In the genomic region with DNA sequence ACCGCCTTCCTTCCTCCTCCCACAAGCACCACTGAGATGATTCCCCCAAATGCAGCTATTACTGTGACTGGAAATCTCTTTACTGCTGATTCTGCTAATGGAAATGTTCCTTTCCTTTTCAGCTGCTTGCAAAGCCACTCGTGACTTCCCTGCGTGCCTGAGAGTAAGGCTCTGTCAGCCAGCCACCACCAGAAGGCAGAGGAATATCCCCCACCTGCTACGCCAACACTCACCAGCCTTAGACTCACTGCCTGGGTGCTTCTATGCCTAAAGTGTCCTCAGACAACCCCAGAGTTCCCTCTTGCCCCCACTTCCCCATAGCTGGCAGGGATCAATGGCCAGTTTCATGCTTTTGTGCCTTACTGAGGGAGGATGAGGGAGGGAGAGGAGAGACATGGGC, we compare ENCODE assay signal across 22 mouse cellular contexts. TPM values are rescaled to one million over a fixed set of nuclear protein-coding genes. Genes with fewer than 3 reads are reported as not detected.
DNase-seq lines count a peak whose midpoint lies in the region; ATAC-seq and TF ChIP-seq lines count a peak whose summit lies in the region.
"Had no signal": no experiment of that assay in that cellular context is flagged by ENCODE, and none has a peak within 500 bp of the region (broad histone marks: within the 10 kb centered on the region; RNA-seq: fewer than 3 reads in every experiment).

No protein-coding gene starts in this region.

- no peak overlapping the region for H3K4me2 ChIP-seq in liver, postnatal 0 days (ENCODE audit: low read depth, low read length)
- H3K4me2 ChIP-seq: embryonic facial prominence, embryonic 13.5 days; heart, embryonic 15.5 days; liver, embryonic 11.5 days; lung, embryonic 14.5 days; midbrain, embryonic 11.5 days; neural tube, embryonic 13.5 days had no signal

- H3K27ac ChIP-seq in liver, postnatal 0 days (ENCODE audit: low read depth), result no peak overlapping the region
- H3K27ac ChIP-seq in forebrain, embryonic 10.5 days, result no peak overlapping the region
- H3K27ac ChIP-seq: embryonic facial prominence, embryonic 13.5 days; heart, adult 2 months; heart, embryonic 15.5 days; hindbrain, embryonic 10.5 days; limb, embryonic 10.5 days; macrophage; neural tube, embryonic 13.5 days; stomach, postnatal 0 days had no signal

- no peak overlapping the region for H3K4me3 ChIP-seq in liver, postnatal 0 days (ENCODE audit: low read depth, low read length)
- H3K4me3 ChIP-seq in forebrain, embryonic 10.5 days, result no peak overlapping the region
- H3K4me3 ChIP-seq: embryonic facial prominence, embryonic 13.5 days; heart, adult 2 months; heart, embryonic 15.5 days; hindbrain, embryonic 10.5 days; limb, embryonic 10.5 days; neural tube, embryonic 13.5 days had no signal

- H3K9me3 ChIP-seq in liver, postnatal 0 days (ENCODE audit: low read length), result no peaks in the 10 kb centered on the region
- no peaks in the 10 kb centered on the region for H3K9me3 ChIP-seq in forebrain, embryonic 10.5 days
- H3K9me3 ChIP-seq: embryonic facial prominence, embryonic 13.5 days; heart, embryonic 15.5 days; hindbrain, embryonic 10.5 days; limb, embryonic 10.5 days; neural tube, embryonic 13.5 days had no signal

- no peaks in the 10 kb centered on the region for H3K4me1 ChIP-seq in liver, postnatal 0 days (ENCODE audit: insufficient read depth)
- peaks cover 15% of the 10 kb centered on the region for H3K4me1 ChIP-seq in forebrain, embryonic 10.5 days
- H3K4me1 ChIP-seq: heart, embryonic 15.5 days had no signal

- no peak for TF ChIP-seq CTCF in liver, postnatal 0 days (IDR thresholded peaks at IDR 0.05; ENCODE audit: low read depth)

- DNase-seq in cerebellum, adult 9-11 months, result peak; percentile 34
- DNase-seq in cerebellum, adult 8-10 months, result no peak
- peak; percentile 67 for DNase-seq in right cerebral cortex, adult 18-20 months
- no peak for DNase-seq in right cerebral cortex, postnatal 4 days
- peak; percentile 24 to 42 for DNase-seq in layer of hippocampus, postnatal 36 days
- peak; percentile 16 to 62 for DNase-seq in right cerebral cortex, postnatal 36 days (ENCODE audit: low spot score in 2 of 2)
- no peak for DNase-seq in liver, postnatal 0 days
- DNase-seq in forebrain, embryonic 10.5 days (ENCODE audit: extremely low spot score, low spot score), result no peak
- DNase-seq: adrenal gland, postnatal 14 days; heart, adult 2 months; kidney, adult 18-20 months; kidney, postnatal 14 days; lung, embryonic 14.5 days had no signal

- 67% methylated on average over 4 of the region's 4 CpGs for WGBS in liver, postnatal 0 days (ENCODE audit: insufficient replicate concordance)
- WGBS in forebrain, embryonic 10.5 days, result 83% methylated on average over 4 of the region's 4 CpGs

- no peak for TF ChIP-seq EP300 in liver, postnatal 0 days (IDR thresholded peaks at IDR 0.05; ENCODE audit: low read depth)

- no peak overlapping the region for H3K9ac ChIP-seq in liver, postnatal 0 days (replicated peaks)
- H3K9ac ChIP-seq: embryonic facial prominence, embryonic 13.5 days; heart, embryonic 15.5 days; lung, embryonic 14.5 days; neural tube, embryonic 13.5 days had no signal

- H3K36me3 ChIP-seq in liver, postnatal 0 days (replicated peaks; ENCODE audit: insufficient read depth, low read length), result no peaks in the 10 kb centered on the region
- no peaks in the 10 kb centered on the region for H3K36me3 ChIP-seq in forebrain, embryonic 10.5 days (replicated peaks)
- H3K36me3 ChIP-seq: embryonic facial prominence, embryonic 13.5 days; heart, embryonic 15.5 days; hindbrain, embryonic 10.5 days; limb, embryonic 10.5 days; neural tube, embryonic 13.5 days had no signal

- H3K27me3 ChIP-seq in liver, postnatal 0 days (ENCODE audit: insufficient read depth, low read length), result no peaks in the 10 kb centered on the region
- no peaks in the 10 kb centered on the region for H3K27me3 ChIP-seq in forebrain, embryonic 10.5 days (ENCODE audit: poor library complexity, severe bottlenecking)
- H3K27me3 ChIP-seq: heart, embryonic 15.5 days; neural tube, embryonic 13.5 days had no signal

- ATAC-seq in liver, postnatal 0 days, result no peak

RNA-seq across cellular contexts. Expression of gene Astn2, which starts 11.1 kb away (rescaled TPM):
- total RNA-seq in layer of hippocampus, postnatal 36 days (2021), result 10 to 100 TPM; 21.8 to 22.3 TPM
- polyA plus RNA-seq in liver, postnatal 0 days (2015; fragmentation: Nextera tagmentation; extraction: Ambion mirVana), result 0.02 TPM in 1 of 2 replicates, not detected in the other
- polyA plus RNA-seq in forebrain, embryonic 10.5 days (2016; fragmentation: Nextera tagmentation; extraction: Ambion mirVana), result 0.21 and 0.27 TPM in 2 replicates
- polyA plus RNA-seq: macrophage had no signal

Comparison
In these comparisons a context has a peak if more than half of its experiments do, and no peak if none do; other contexts are left out.
1. DNase-seq: peak in cerebellum, adult 9-11 months (single experiment), right cerebral cortex, adult 18-20 months (single experiment), layer of hippocampus, postnatal 36 days (2 of 2) and right cerebral cortex, postnatal 36 days (2 of 2); none in cerebellum, adult 8-10 months (single experiment), right cerebral cortex, postnatal 4 days (single experiment), liver, postnatal 0 days (single experiment) and forebrain, embryonic 10.5 days (single experiment).